Mouse (Mus musculus): ENCODE results near the gene Pmp22. TPM values are rescaled to one million over a fixed set of nuclear protein-coding genes. Genes with fewer than 3 reads are reported as not detected.

The Pmp22 gene
- polyA plus RNA-seq, 1 experiment from 2014 or later: 43.7 TPM

- no peaks in the 10 kb centered on the region for H3K36me3 ChIP-seq
- no peak for DNase-seq (ENCODE audit: low spot score)
- H3K9me3 ChIP-seq: no peaks in the 10 kb centered on the region
- no peaks in the 10 kb centered on the region for H3K27me3 ChIP-seq (ENCODE audit: insufficient read depth, poor library complexity, severe bottlenecking)
- 86% methylated on average over 3 of the region's 3 CpGs for WGBS
- no peak overlapping the region for H3K4me3 ChIP-seq
- H3K27ac ChIP-seq: no peak overlapping the region
- H3K4me1 ChIP-seq (replicated peaks): 0 out of 2 replicates have a peak, but pooled peaks cover 3% of the 10 kb centered on the region
Measured at GRCm38 (mm10) chr11:63110329-63110728, 18.5 kb upstream of the Pmp22 start.

GRCm38 (mm10) chr11:63114807-63115641 lies 13.8 kb upstream of the Pmp22 start:
- no peaks in the 10 kb centered on the region for H3K9me3 ChIP-seq
- H3K27ac ChIP-seq: no peak overlapping the region
- 0 out of 2 replicates have a peak, but pooled peaks cover 5% of the 10 kb centered on the region for H3K4me1 ChIP-seq (replicated peaks)
- H3K4me3 ChIP-seq: no peak overlapping the region
- no peaks in the 10 kb centered on the region for H3K27me3 ChIP-seq (ENCODE audit: insufficient read depth, poor library complexity, severe bottlenecking)
- no peaks in the 10 kb centered on the region for H3K36me3 ChIP-seq
- WGBS: 90% methylated on average over 8 of the region's 8 CpGs
- no peak for DNase-seq (ENCODE audit: low spot score)

- Histone ChIP-seq H3K27ac (no peak overlapping the region), H3K36me3 (no peaks in the 10 kb centered on the region), H3K9me3 (no peaks in the 10 kb centered on the region), H3K27me3 (ENCODE audit: insufficient read depth, poor library complexity, severe bottlenecking) (no peaks in the 10 kb centered on the region), H3K4me3 (no peak overlapping the region), H3K4me1 (replicated peaks) (peaks cover 9% of the 10 kb centered on the region)
- DNase-seq (ENCODE audit: low spot score): no peak
- WGBS: 87% methylated on average over 5 of the region's 5 CpGs
Measured at GRCm38 (mm10) chr11:63116652-63117051, 12.1 kb upstream of the Pmp22 start.

- WGBS: 88% methylated on average over 1 of the region's 1 CpGs
- peaks cover 14% of the 10 kb centered on the region for H3K4me1 ChIP-seq (replicated peaks)
- no peak for DNase-seq (ENCODE audit: low spot score)
- H3K36me3 ChIP-seq: no peaks in the 10 kb centered on the region
- no peaks in the 10 kb centered on the region for H3K9me3 ChIP-seq
- no peaks in the 10 kb centered on the region for H3K27me3 ChIP-seq (ENCODE audit: insufficient read depth, poor library complexity, severe bottlenecking)
- no peak overlapping the region for H3K4me3 ChIP-seq
- H3K27ac ChIP-seq: no peak overlapping the region
Measured at GRCm38 (mm10) chr11:63117266-63117665, 11.5 kb upstream of the Pmp22 start.

- Histone ChIP-seq H3K9me3 (no peaks in the 10 kb centered on the region), H3K4me3 (no peak overlapping the region), H3K27me3 (ENCODE audit: insufficient read depth, poor library complexity, severe bottlenecking) (no peaks in the 10 kb centered on the region), H3K4me1 (replicated peaks) (peaks cover 35% of the 10 kb centered on the region), H3K27ac (no peak overlapping the region), H3K36me3 (no peaks in the 10 kb centered on the region)
- no peak for DNase-seq (ENCODE audit: low spot score)
- 87% methylated on average over 7 of the region's 7 CpGs for WGBS
Measured at GRCm38 (mm10) chr11:63119791-63120190, 9.0 kb upstream of the Pmp22 start.

- WGBS: 75% methylated on average over 2 of the region's 2 CpGs
- Histone ChIP-seq H3K4me3 (no peak overlapping the region), H3K36me3 (no peaks in the 10 kb centered on the region), H3K4me1 (replicated peaks) (peaks cover 33% of the 10 kb centered on the region), H3K9me3 (no peaks in the 10 kb centered on the region), H3K27ac (no peak overlapping the region), H3K27me3 (ENCODE audit: insufficient read depth, poor library complexity, severe bottlenecking) (peaks cover 4% of the 10 kb centered on the region)
- no peak for DNase-seq (ENCODE audit: low spot score)
Measured at GRCm38 (mm10) chr11:63122249-63122648, 6.5 kb upstream of the Pmp22 start.

GRCm38 (mm10) chr11:63122776-63123350 lies 5.9 kb upstream of the Pmp22 start:
- no peak for DNase-seq (ENCODE audit: low spot score)
- no peak overlapping the region for H3K27ac ChIP-seq
- H3K9me3 ChIP-seq: no peaks in the 10 kb centered on the region
- H3K36me3 ChIP-seq: no peaks in the 10 kb centered on the region
- WGBS: 73% methylated on average over 4 of the region's 4 CpGs
- no peak overlapping the region for H3K4me3 ChIP-seq
- peaks cover 33% of the 10 kb centered on the region for H3K4me1 ChIP-seq (replicated peaks)
- H3K27me3 ChIP-seq (ENCODE audit: insufficient read depth, poor library complexity, severe bottlenecking): peaks cover 10% of the 10 kb centered on the region

- peak; percentile 37 for DNase-seq (ENCODE audit: low spot score)
- WGBS: 9% methylated on average over 4 of the region's 4 CpGs
- Histone ChIP-seq H3K4me1 (replicated peaks) (peaks cover 33% of the 10 kb centered on the region), H3K27me3 (ENCODE audit: insufficient read depth, poor library complexity, severe bottlenecking) (peaks cover 25% of the 10 kb centered on the region), H3K27ac (peak overlapping the region; percentile 5; the same call in 1 of the 2 replicates), H3K36me3 (no peaks in the 10 kb centered on the region), H3K9me3 (no peaks in the 10 kb centered on the region), H3K4me3 (no peak overlapping the region)
Measured at GRCm38 (mm10) chr11:63124316-63124715, 4.5 kb upstream of the Pmp22 start.

- no peaks in the 10 kb centered on the region for H3K9me3 ChIP-seq
- DNase-seq (ENCODE audit: low spot score): no peak
- WGBS: 78% methylated on average over 5 of the region's 5 CpGs
- H3K27me3 ChIP-seq (ENCODE audit: insufficient read depth, poor library complexity, severe bottlenecking): peaks cover 41% of the 10 kb centered on the region
- H3K27ac ChIP-seq: no peak overlapping the region
- no peaks in the 10 kb centered on the region for H3K36me3 ChIP-seq
- peaks cover 38% of the 10 kb centered on the region for H3K4me1 ChIP-seq (replicated peaks)
- no peak overlapping the region for H3K4me3 ChIP-seq
Measured at GRCm38 (mm10) chr11:63125832-63126456, 2.8 kb upstream of the Pmp22 start.

GRCm38 (mm10) chr11:63126976-63127375 lies 1.8 kb upstream of the Pmp22 start:
- 80% methylated on average over 8 of the region's 8 CpGs for WGBS
- Histone ChIP-seq H3K27me3 (ENCODE audit: insufficient read depth, poor library complexity, severe bottlenecking) (peaks cover 51% of the 10 kb centered on the region), H3K4me1 (replicated peaks) (peaks cover 42% of the 10 kb centered on the region), H3K27ac (no peak overlapping the region), H3K36me3 (no peaks in the 10 kb centered on the region), H3K9me3 (no peaks in the 10 kb centered on the region), H3K4me3 (no peak overlapping the region)
- DNase-seq (ENCODE audit: low spot score): no peak

- WGBS: 84% methylated on average over 4 of the region's 4 CpGs
- peaks cover 44% of the 10 kb centered on the region for H3K4me1 ChIP-seq (replicated peaks)
- H3K36me3 ChIP-seq: no peaks in the 10 kb centered on the region
- peaks cover 57% of the 10 kb centered on the region for H3K27me3 ChIP-seq (ENCODE audit: insufficient read depth, poor library complexity, severe bottlenecking)
- no peaks in the 10 kb centered on the region for H3K9me3 ChIP-seq
- DNase-seq (ENCODE audit: low spot score): no peak
- no peak overlapping the region for H3K27ac ChIP-seq
- no peak overlapping the region for H3K4me3 ChIP-seq
Measured at GRCm38 (mm10) chr11:63127513-63127912, 1.3 kb upstream of the Pmp22 start.

GRCm38 (mm10) chr11:63129375-63129774 lies 593 bp downstream of the Pmp22 start:
- Histone ChIP-seq H3K27ac (no peak overlapping the region), H3K27me3 (ENCODE audit: insufficient read depth, poor library complexity, severe bottlenecking) (peaks cover 75% of the 10 kb centered on the region), H3K9me3 (no peaks in the 10 kb centered on the region), H3K4me3 (no peak overlapping the region), H3K4me1 (replicated peaks) (peaks cover 45% of the 10 kb centered on the region), H3K36me3 (no peaks in the 10 kb centered on the region)
- whole genome bisulfite sequencing: 63% methylated on average over 9 of the region's 9 CpGs
- no peak for DNase-seq (ENCODE audit: low spot score)

GRCm38 (mm10) chr11:63129840-63130239 lies 1.1 kb downstream of the Pmp22 start:
- no peak overlapping the region for H3K27ac ChIP-seq

More at GRCm38 (mm10) chr11:63129840-63130239, 1.1 kb downstream of the Pmp22 start:
- Histone ChIP-seq H3K4me3 (no peak overlapping the region), H3K36me3 (no peaks in the 10 kb centered on the region), H3K9me3 (no peaks in the 10 kb centered on the region), H3K27me3 (ENCODE audit: insufficient read depth, poor library complexity, severe bottlenecking) (peaks cover 80% of the 10 kb centered on the region), H3K4me1 (replicated peaks) (peaks cover 43% of the 10 kb centered on the region)
- 63% methylated on average over 12 of the region's 12 CpGs for WGBS
- no peak for DNase-seq (ENCODE audit: low spot score)

Measured in hindbrain, embryonic 10.5 days (tissue).